Mouse (Mus musculus): ENCODE data around the gene Ak5. TPM values are rescaled to one million over a fixed set of nuclear protein-coding genes. Genes with fewer than 3 reads are reported as not detected.
A peak's percentile ranks its signal among the peaks of the same experiment; 100 is the strongest.

Gene Ak5
- total RNA-seq, 2 experiments from 2014 or later, result 0.60 TPM; not detected in 1

DNA sequence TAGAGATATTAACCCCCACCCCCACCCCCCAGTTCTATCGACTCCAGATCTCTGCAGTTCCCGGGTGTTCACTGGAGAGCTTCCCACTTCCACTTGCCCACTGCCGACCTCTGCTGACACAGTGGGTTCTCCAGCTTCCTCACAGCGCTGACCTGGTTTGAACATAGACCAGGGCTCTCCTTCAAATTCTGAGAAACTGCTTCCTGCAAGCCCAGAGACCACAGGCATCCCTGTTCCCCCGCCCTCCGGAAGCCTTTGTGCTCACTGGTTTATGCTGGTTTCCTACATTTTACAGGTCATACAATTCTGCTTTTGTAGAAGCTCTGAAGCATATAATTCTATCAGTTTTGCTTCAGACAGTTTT lies 98.9 kb downstream of the Ak5 start:
- intact Hi-C loops (cut with DNase I), result no loop called here
- DNase-seq, result no peak

DNA sequence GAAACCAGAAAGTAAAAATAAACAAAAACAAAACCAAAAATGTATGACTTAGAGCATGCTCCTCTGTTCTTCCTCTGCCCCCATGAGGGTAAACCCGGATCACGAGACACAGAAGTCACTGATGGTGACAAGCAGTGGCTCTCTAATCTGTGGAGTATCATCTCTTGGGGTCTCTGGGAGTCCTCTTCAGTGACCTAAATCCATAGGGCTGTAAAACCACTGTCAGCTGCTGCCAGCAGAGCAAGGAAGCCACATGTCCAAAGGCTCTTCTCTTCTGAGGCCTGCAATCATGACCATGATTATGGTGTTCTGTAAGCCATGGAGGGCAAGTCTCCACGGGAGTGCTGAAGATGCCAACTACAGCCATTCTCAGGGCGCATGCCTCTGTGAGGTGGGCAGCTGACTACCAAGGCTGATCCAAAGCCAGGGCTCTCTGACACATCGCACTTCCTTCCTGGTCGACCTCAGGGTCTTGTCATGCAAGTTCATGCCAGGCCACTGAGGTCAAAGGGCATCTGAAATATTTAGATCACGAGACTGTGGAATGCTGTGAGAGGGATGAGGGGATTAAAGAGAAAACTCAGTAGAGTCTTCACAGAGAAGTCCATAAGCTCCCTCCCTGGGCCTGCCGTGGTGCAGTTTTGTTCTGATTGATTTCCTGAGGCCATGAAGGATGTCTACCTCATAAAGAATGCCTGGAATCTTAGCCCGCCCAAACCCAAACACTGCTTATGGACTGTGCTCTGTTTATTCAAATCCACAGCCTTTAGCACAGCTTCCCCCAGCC lies 99.5 kb downstream of the Ak5 start:
- intact Hi-C loops (cut with DNase I), result no loop called here
- no peak for DNase-seq

DNA sequence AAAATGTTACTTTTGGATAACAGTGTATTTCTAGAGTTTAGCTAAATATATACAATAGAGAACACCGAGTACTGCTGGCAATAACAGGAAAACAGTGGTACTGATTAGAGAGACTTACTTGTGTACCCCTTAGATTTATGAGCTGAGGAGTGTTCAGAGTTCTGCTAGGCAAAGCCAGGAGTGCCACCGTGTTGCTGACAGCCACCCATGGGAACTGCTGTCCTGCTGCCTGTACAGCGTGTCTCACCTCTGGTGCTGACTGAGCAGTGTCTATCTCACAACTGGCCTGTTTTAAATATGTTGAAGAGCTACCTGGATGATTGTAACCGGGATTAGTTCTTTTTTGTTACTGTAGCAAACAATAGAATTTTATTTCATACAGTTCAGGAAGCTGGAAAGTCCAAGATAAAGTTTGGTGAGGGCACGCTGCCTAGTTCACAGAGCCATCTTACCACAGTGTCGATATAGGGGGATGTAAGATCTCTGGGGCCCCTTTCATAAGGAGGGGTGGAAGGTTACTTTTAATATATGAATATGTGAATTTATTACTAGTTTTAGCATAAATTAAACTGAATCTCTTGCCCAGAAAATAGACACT lies 103.5 kb downstream of the Ak5 start:
- intact Hi-C loops (cut with DNase I), result no loop called here

DNA sequence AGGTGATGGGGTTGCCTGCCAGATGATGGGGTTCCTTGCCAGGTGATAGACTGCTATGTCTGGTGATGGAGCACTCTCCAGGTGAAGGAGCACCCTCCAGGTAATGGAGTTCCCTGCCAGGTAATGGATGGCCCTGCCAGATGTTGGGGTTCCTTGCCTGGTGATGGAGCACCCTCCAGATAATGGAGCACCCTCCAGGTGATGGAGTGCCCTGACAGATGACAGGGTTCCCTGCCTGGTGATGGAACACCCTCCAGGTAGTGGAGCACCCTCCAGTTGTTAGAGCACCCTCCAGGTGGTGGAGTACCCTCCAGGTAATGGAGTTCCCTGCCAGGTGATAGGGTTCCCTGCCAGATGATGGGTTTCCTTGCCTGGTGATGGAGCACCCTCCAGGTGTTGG lies 104.3 kb downstream of the Ak5 start:
- intact Hi-C loops (cut with DNase I), result no loop called here

More for the DNA sequence above, 103.5 kb downstream of the Ak5 start:
- no peak for DNase-seq

DNA sequence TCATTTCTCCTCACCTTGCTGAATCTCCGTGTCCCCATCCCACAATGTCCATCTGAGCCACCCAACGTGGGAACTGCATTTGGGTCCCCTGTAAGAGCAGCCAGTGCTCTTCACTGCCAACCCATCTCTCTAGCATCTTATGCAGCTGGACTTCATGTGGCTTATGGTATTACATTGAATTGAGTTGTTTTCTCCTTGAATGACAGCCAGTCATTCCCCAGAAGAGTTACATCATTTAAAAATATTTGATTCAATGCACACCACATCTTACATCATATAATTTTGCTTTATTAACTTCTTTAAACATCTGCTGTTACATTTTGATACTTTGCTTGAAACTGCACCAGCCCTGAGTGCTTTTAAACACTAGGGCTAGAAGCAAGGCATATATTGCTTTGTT lies 106.5 kb downstream of the Ak5 start:
- intact Hi-C loops (cut with DNase I), result no loop called here
- no peak for DNase-seq

More for the DNA sequence above, 104.3 kb downstream of the Ak5 start:
- no peak for DNase-seq

DNA sequence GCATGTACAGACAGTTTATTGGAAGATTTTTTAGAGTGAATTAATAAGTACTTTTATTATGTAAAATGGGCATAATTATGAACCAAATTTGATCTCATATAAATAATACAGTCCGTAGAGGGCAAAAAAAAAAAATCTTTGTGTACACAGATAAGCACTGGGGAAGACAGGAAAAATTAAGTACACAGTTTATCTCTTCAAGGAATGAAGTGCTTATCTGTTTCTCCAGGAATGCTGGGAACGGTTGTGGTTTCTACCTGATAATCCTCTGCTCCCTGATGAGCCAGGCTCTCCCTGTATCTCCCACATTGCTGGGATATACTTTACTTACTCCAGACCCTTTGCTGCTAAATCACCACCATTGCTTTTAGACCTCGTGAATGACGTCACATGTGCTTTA lies 108.9 kb downstream of the Ak5 start:
- intact Hi-C loops (cut with DNase I), result no loop called here
- DNase-seq, result no peak

DNA sequence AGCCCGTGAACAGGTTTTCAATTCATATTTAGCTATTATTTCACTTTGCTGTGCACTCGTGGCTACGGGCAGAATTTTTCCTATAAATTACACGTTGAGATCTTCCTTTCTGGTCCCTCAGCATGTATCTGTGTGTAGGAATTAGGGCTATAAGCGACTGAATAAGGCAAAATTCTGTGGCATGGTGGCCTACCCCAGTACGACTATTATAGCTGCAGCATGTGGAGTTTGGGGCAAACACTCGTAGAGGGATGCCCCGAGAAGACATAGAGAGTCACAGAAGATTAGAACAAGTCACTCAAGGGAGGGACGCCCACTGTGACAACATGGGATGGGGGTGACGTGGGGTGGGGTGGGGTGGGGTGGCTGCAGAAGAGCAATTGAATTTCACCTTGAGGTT lies 110.1 kb downstream of the Ak5 start:
- DNase-seq, result no peak
- intact Hi-C loops (cut with DNase I), result no loop called here

DNA sequence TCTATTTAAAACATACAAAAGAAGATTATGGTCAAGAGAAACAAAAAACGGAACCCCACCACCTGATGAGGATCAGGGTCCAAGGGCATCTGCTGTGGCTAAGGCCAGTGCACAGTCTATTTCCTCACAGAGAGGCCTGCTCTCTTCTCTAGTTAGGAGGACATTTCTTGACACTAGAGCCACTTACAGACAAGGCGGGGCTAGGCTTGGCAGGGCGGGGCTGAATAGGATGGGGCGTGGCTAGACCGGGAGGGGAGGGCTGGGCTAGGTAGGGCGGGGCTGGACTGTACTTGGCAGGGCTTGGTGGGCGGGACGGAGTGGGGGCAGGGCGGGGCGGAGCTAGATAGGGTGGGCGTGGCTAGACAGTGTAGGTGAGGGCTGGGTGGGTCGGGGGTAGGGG lies 110.5 kb downstream of the Ak5 start:
- intact Hi-C loops (cut with DNase I), result no loop called here
- no peak for DNase-seq

DNA sequence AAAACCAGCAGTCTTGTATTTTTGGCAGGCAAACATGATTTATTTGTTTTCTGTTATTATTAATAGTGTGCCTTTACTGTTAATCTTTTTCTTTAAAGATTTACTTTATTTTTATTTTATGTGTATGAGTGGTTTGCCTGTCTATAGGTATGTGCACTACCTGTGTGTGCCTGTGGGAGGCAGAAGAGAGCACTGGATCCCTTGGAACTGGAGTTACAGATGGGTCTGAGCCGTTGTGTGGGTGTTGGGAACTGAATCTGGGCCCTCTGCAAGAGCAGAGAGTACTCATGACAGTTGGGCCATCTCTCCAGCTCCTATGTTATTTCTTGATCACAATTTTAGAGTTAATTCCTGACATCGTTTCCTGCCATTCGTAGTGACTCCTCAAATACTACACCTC lies 111.2 kb downstream of the Ak5 start:
- intact Hi-C loops (cut with DNase I), result no loop called here
- no peak for DNase-seq

DNA sequence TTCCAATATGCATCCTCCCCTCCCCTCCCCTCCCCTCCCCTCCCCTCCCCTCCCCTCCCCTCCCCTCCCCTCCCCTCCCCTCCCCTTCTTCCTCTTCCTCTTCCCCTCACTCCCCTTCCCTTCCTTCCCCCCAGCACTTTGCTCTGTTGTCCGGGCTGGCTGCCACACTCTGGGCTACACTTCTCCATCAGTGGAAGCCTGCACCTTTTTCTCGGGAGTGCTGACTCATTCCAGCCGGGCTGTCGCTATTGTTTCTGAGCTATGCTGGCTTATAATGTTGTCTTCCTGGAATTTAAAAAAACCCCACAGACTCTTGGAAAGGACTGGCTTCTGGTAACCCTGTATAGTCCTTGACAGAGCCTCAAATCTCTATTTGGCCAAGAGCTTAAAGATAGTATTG lies 111.7 kb downstream of the Ak5 start:
- DNase-seq, result peak; percentile 18 to 27
- intact Hi-C loops (cut with DNase I), result no loop called here

DNA sequence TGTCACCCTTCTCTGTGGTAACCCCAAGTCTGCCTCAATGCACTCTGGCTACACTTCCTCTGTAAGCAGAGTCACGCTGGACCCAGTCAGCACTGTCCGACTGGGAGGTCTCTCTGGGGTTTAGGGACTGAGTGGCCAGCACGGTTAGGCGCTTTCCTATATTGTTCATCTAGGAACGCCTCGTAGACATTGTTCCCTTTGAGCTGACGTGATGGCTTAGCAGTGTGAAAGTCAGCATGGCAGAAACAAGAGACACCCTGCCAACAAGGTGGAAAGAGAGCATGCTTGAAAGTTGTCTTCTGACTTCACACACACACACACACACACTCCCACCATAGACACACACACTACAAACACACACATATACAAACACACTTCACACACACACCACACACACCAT lies 112.9 kb downstream of the Ak5 start:
- no peak for DNase-seq
- intact Hi-C loops (cut with DNase I), result no loop called here

DNA sequence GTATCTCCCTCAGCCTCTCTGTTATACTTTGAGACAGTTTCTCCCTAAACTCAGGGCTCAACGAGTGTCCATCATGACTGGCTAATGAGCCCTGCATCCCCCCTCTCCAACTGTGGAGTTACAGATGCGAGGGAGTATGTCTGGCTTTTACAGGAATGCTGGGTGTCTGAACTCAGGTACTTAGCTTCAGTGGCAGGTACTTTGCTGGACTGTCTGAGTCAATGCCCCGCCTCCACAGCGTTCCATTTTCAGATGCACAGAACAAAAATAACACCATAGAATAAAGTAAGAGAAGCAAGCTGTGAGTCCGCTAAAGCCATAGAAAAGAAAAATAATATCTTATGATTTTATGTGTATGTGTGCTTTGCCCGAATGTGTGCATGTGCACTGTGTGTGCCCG lies 113.8 kb downstream of the Ak5 start:
- no peak for DNase-seq
- intact Hi-C loops (cut with DNase I), result no loop called here

DNA sequence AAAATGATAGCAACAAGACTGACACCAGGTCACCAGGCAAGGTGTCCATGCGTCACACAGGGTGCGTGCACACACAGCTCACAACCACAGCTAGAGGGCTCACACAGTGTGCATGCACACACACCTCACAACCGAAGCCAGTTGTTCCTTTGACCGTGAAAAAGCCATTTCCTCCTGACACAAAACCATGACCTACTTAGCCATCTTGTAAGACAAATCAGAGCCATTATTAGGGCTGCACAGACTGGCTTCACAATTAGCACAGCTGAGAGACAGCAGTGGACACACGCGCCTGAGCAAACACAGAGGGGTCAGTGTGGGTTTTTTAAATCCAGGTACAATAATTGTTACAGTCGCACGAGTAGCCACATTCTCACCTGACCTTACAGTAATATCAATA lies 115.5 kb downstream of the Ak5 start:
- intact Hi-C loops (cut with DNase I), result no loop called here
- no peak for DNase-seq

DNA sequence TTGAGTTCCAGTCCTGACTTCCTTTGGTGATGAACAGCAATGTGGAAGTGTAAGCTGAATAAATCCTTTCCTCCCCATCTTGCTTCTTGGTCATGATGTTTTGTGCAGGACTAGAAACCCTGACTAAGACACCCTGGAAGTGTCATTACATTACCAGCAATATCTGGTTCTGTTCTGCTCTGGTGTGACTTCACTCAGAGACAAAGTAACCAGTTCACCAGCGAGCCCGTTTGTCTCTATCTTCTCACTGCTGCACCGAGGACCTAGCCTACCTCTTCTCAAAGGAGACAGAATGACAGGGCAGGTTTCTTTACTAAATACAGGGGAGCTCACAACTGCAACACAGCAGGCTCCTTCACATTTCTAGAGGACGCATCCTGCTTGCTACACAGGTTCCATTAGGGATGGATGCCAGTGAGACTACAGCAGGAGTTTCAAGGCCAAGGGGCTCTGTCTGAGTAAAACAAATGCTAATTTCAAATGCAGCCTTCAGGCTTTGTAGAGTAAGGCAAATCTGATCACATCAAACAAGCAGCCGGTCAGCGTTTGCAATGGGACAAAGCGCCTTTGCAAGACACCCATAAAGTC lies 117.5 kb downstream of the Ak5 start:
- intact Hi-C loops (cut with DNase I), result no loop called here
- DNase-seq, result no peak

DNA sequence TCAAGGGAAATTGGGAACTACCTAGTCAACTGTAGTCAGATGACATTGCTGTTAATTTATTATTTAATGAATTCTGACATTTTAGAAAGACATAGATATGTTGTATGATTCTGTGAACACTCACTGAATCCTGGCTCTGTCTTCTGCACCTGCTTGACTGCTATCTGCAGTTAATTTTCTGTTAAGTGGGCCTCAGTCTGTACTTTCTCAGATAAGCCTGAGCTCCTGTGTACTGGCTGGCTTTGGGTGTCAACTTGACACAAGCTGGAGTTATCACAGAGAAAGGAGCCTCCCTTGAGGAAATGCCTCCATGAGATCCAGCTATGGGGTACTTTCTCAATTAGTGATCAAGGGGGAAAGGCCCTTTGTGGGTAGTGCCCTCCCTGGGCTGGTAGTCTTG lies 118.1 kb downstream of the Ak5 start:
- intact Hi-C loops (cut with DNase I), result no loop called here
- no peak for DNase-seq

DNA sequence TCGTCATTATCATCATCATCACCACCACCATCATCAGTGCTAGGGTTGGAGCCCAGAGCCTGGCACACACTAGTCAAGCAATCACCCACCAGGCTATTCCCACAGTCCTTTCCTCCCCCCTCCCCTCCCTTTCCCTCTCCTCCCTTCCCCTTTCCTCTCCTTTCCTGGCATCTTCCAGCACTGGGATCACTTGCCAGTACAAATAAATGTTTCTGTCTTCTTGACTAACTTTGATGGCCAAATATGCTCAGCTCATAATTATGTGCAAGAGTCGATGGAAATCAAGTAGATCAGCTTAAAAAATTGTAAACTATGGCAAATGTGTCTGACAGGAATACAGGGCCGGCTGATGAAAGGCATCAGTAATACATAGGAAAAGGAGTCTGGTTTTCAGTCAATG lies 123.2 kb downstream of the Ak5 start:
- no peak for DNase-seq
- intact Hi-C loops (cut with DNase I), result no loop called here

DNA sequence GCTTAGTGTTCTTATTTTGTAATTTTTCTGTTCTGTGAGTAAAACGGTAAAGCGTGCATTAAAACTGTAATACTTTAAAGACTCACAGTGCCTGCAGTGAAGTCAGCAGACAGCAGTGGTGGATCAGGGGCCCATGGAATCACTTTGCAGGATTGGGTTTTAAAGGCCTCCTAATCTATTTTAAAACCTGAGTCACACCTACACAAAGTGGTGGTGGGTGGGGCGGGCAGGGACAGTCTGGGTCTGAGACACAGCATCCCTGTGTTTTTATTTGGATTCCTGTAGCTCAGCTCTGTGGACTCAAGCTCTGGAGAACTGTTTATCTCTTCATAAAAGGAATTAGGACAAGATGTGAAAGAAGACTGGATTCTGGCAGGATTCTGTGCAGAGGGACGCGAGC lies 125.9 kb downstream of the Ak5 start:
- no peak for DNase-seq

DNA sequence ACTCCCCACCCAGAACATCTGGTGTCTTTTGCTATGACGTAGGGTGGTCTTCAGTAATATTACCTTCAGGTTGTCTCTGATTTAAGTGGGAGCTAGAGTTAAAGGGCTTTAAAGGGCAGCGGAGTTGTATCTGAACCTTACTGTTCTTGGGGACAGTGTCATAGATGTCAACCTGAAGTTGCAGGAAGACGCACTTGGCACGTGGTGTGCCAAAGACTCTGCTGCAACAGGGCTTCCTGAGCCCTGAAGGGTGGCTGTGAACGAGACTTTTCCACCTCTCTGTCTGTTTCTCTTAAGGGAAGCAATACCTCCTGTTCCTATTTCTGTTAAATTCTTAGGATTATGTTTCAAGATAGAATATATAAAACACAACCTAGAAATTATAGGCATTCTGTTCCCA lies 137.8 kb downstream of the Ak5 start:
- no peak for DNase-seq
- intact Hi-C loops (cut with DNase I), result no loop called here

More for the DNA sequence above, 125.9 kb downstream of the Ak5 start:
- intact Hi-C loops (cut with DNase I), result no loop called here

DNA sequence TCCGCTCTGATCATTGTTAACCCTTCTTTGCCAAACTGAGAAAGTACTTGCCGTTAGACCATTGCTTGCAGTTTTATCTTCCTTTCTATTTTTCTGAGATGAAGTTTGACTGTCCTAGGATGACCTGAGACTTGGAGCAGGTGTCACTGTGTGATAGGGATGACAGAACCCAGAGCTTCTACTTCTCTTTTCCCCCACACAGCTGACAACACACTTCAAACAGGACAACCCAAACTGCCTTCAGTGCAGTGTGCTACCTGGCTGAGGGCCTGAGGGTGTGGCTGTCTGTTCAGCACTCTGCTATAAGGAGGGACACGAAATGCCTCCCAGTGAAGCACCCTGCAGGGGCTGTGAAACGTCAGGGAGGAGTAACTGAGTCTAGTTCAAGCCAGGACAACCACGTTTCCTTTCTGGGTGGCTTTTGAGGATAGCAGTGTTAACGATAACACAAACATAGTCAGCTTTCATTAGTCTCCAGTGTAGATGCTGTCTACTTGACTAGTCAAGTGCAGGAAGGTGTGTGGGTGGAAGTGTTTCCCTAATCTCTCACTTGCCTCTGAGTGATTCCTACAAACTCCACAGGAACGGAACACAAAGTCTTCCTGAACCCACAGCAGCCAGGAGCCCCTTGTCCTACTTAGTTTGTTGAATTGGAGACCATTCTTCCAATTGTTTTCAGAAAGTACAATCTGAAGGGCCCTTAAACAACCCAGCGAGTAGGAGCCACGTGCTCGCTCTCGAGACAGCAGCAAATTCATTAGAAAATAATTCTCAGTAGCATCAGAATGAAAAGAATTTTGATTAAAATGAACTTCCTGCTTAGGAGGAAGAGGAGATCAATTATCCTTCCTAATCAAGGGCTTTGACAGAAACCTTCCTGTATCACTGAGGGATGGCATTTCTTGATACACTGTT lies 138.8 kb downstream of the Ak5 start:
- intact Hi-C loops (cut with DNase I), result no loop called here
- DNase-seq, result no peak

DNA sequence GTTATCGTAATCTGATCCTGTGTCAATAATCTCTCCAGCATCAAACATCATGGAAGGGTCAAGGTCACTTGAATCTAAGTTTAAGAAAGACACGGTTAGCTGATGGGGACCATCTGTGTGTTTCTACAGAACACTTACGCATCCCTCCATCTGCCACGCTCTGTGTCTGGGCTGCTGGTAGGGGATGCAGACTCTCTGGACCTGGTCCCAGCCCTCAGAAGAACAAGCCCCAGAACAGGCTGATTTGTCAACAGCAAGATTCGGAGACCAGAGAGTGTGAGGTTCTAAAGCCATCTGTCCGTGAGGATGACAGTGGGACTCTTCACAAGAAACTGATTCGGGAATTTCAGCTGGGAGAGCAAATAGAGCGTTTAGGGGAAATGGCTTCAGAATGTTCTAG lies 141.4 kb downstream of the Ak5 start:
- intact Hi-C loops (cut with DNase I), result no loop called here
- DNase-seq, result no peak

DNA sequence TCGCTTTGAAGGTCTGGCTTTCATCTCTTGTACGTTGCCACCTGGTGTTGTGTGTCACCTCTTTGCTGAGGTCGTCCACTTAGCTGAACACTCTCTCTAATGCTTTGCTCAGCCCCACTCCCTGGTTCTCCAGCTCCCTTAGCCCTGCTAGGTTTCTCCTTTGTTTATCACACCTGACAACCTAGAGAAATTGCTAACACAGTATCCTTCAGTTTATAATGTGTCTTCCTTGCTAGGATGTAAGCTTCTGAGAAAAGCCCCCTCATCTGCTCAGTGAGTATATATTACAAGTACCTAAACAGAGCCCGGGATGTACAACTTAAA lies 144.9 kb downstream of the Ak5 start:
- no peak for DNase-seq
- intact Hi-C loops (cut with DNase I), result no loop called here
